Mouse (Mus musculus): ENCODE measurements around the gene Dock10. TPM values are rescaled to one million over a fixed set of nuclear protein-coding genes. Genes with fewer than 3 reads are reported as not detected.
"Not testable (repeated sequence)": the region's sequence is repeated elsewhere in the genome, so short reads cannot be mapped to it uniquely, and the experiment has no call there.

Dock10 gene
- polyA plus RNA-seq, 1 experiment from 2014 or later: 5.5 TPM

- Histone ChIP-seq H3K36me3 (replicated peaks; ENCODE audit: control insufficient read depth, insufficient read depth, low read depth, low read length) (no peaks in the 10 kb centered on the region), H3K4me1 (ENCODE audit: control insufficient read depth, insufficient read depth, low read length) (no peaks in the 10 kb centered on the region; the same call in 1 of the 2 replicates), H3K27ac (replicated peaks; ENCODE audit: low read depth, low read length) (no peak overlapping the region), H3K4me3 (ENCODE audit: low read depth, low read length) (peak overlapping the region; percentile 62), H3K27me3 (ENCODE audit: control insufficient read depth, insufficient read depth, low read length) (no peaks in the 10 kb centered on the region), H3K9me3 (replicated peaks; ENCODE audit: control insufficient read depth, low read length) (no peaks in the 10 kb centered on the region), H3K4me2 (ENCODE audit: low read depth, low read length) (peak overlapping the region; percentile 97), H3K9ac (replicated peaks; ENCODE audit: low read length) (peak overlapping the region; percentile 67)
- DNase-seq (ENCODE audit: low spot score) (no peak), ATAC-seq (replicated peaks; ENCODE audit: insufficient number of reproducible peaks, low FRiP score, low TSS enrichment, low read depth) (no peak)
- 9% methylated on average over 6 of the region's 6 CpGs for WGBS
Observed at GRCm38 (mm10) chr1:80758798-80759184, 464 bp upstream of the Dock10 start.

GRCm38 (mm10) chr1:80757650-80757976, 714 bp downstream of the Dock10 start:
- Histone ChIP-seq H3K36me3 (replicated peaks; ENCODE audit: control insufficient read depth, insufficient read depth, low read depth, low read length) (no peaks in the 10 kb centered on the region), H3K4me1 (ENCODE audit: control insufficient read depth, insufficient read depth, low read length) (no peaks in the 10 kb centered on the region; the same call in 1 of the 2 replicates), H3K27ac (replicated peaks; ENCODE audit: low read depth, low read length) (no peak overlapping the region), H3K27me3 (ENCODE audit: control insufficient read depth, insufficient read depth, low read length) (no peaks in the 10 kb centered on the region), H3K9ac (replicated peaks; ENCODE audit: low read length) (peak overlapping the region; percentile 67; the same call in 1 of the 2 replicates), H3K4me2 (ENCODE audit: low read depth, low read length) (peak overlapping the region; percentile 97), H3K4me3 (ENCODE audit: low read depth, low read length) (peak overlapping the region; percentile 62), H3K9me3 (replicated peaks; ENCODE audit: control insufficient read depth, low read length) (no peaks in the 10 kb centered on the region)
- DNase-seq (ENCODE audit: low spot score) (no peak), ATAC-seq (replicated peaks; ENCODE audit: insufficient number of reproducible peaks, low FRiP score, low TSS enrichment, low read depth) (no peak)
- WGBS: 0% methylated on average over 6 of the region's 6 CpGs

- H3K9me3 ChIP-seq (replicated peaks; ENCODE audit: control insufficient read depth, low read length): no peaks in the 10 kb centered on the region
- no peak overlapping the region for H3K9ac ChIP-seq (replicated peaks; ENCODE audit: low read length)
- WGBS: 6% methylated on average over 14 of the region's 14 CpGs
- H3K4me1 ChIP-seq (ENCODE audit: control insufficient read depth, insufficient read depth, low read length): no peaks in the 10 kb centered on the region; the same call in 1 of the 2 replicates
- H3K27me3 ChIP-seq (ENCODE audit: control insufficient read depth, insufficient read depth, low read length): no peaks in the 10 kb centered on the region
- peak overlapping the region; percentile 62 for H3K4me3 ChIP-seq (ENCODE audit: low read depth, low read length)
- DNase-seq (ENCODE audit: low spot score): peak; percentile 41
- 0 out of 2 replicates have a peak, but pooled peaks have one; percentile 46 for ATAC-seq (replicated peaks; ENCODE audit: insufficient number of reproducible peaks, low FRiP score, low TSS enrichment, low read depth)
- no peak overlapping the region for H3K27ac ChIP-seq (replicated peaks; ENCODE audit: low read depth, low read length)
- peak overlapping the region; percentile 97 for H3K4me2 ChIP-seq (ENCODE audit: low read depth, low read length)
- H3K36me3 ChIP-seq (replicated peaks; ENCODE audit: control insufficient read depth, insufficient read depth, low read depth, low read length): no peaks in the 10 kb centered on the region
Observed at GRCm38 (mm10) chr1:80756824-80757649, 1.3 kb downstream of the Dock10 start.

GRCm38 (mm10) chr1:80756060-80756439, 2.3 kb downstream of the Dock10 start:
- no peaks in the 10 kb centered on the region; the same call in 1 of the 2 replicates for H3K4me1 ChIP-seq (ENCODE audit: control insufficient read depth, insufficient read depth, low read length)
- DNase-seq (ENCODE audit: low spot score) (no peak), ATAC-seq (replicated peaks; ENCODE audit: insufficient number of reproducible peaks, low FRiP score, low TSS enrichment, low read depth) (no peak)
- 46% methylated on average over 2 of the region's 2 CpGs for WGBS
- H3K4me2 ChIP-seq (ENCODE audit: low read depth, low read length): no peak overlapping the region
- H3K9ac ChIP-seq (replicated peaks; ENCODE audit: low read length): no peak overlapping the region
- no peaks in the 10 kb centered on the region for H3K9me3 ChIP-seq (replicated peaks; ENCODE audit: control insufficient read depth, low read length)
- H3K27me3 ChIP-seq (ENCODE audit: control insufficient read depth, insufficient read depth, low read length): no peaks in the 10 kb centered on the region
- H3K36me3 ChIP-seq (replicated peaks; ENCODE audit: control insufficient read depth, insufficient read depth, low read depth, low read length): no peaks in the 10 kb centered on the region
- no peak overlapping the region for H3K27ac ChIP-seq (replicated peaks; ENCODE audit: low read depth, low read length)
- no peak overlapping the region for H3K4me3 ChIP-seq (ENCODE audit: low read depth, low read length)

- DNase-seq (ENCODE audit: low spot score) (no peak), ATAC-seq (replicated peaks; ENCODE audit: insufficient number of reproducible peaks, low FRiP score, low TSS enrichment, low read depth) (no peak)
- 89% methylated on average over 7 of the region's 7 CpGs for WGBS
- no peak overlapping the region for H3K27ac ChIP-seq (replicated peaks; ENCODE audit: low read depth, low read length)
- H3K9ac ChIP-seq (replicated peaks; ENCODE audit: low read length): no peak overlapping the region
- no peaks in the 10 kb centered on the region; the same call in 1 of the 2 replicates for H3K4me1 ChIP-seq (ENCODE audit: control insufficient read depth, insufficient read depth, low read length)
- no peaks in the 10 kb centered on the region for H3K36me3 ChIP-seq (replicated peaks; ENCODE audit: control insufficient read depth, insufficient read depth, low read depth, low read length)
- no peak overlapping the region for H3K4me2 ChIP-seq (ENCODE audit: low read depth, low read length)
- no peak overlapping the region for H3K4me3 ChIP-seq (ENCODE audit: low read depth, low read length)
- no peaks in the 10 kb centered on the region for H3K9me3 ChIP-seq (replicated peaks; ENCODE audit: control insufficient read depth, low read length)
- H3K27me3 ChIP-seq (ENCODE audit: control insufficient read depth, insufficient read depth, low read length): no peaks in the 10 kb centered on the region
Observed at GRCm38 (mm10) chr1:80755296-80756059, 2.8 kb downstream of the Dock10 start.

GRCm38 (mm10) chr1:80749122-80749521, 9.2 kb downstream of the Dock10 start:
- not testable (repeated sequence) for DNase-seq (ENCODE audit: low spot score); H3K27ac ChIP-seq (replicated peaks; ENCODE audit: low read depth, low read length); ATAC-seq (replicated peaks; ENCODE audit: insufficient number of reproducible peaks, low FRiP score, low TSS enrichment, low read depth); H3K27me3 ChIP-seq (ENCODE audit: control insufficient read depth, insufficient read depth, low read length); H3K9me3 ChIP-seq (replicated peaks; ENCODE audit: control insufficient read depth, low read length); H3K4me1 ChIP-seq (ENCODE audit: control insufficient read depth, insufficient read depth, low read length); H3K9ac ChIP-seq (replicated peaks; ENCODE audit: low read length); H3K4me3 ChIP-seq (ENCODE audit: low read depth, low read length); H3K36me3 ChIP-seq (replicated peaks; ENCODE audit: control insufficient read depth, insufficient read depth, low read depth, low read length); H3K4me2 ChIP-seq (ENCODE audit: low read depth, low read length)
- 92% methylated on average over 2 of the region's 2 CpGs for WGBS

GRCm38 (mm10) chr1:80746691-80747463, 11.4 kb downstream of the Dock10 start:
- Histone ChIP-seq H3K27ac (replicated peaks; ENCODE audit: low read depth, low read length) (no peak overlapping the region), H3K4me3 (ENCODE audit: low read depth, low read length) (no peak overlapping the region), H3K27me3 (ENCODE audit: control insufficient read depth, insufficient read depth, low read length) (no peaks in the 10 kb centered on the region), H3K4me1 (ENCODE audit: control insufficient read depth, insufficient read depth, low read length) (no peaks in the 10 kb centered on the region), H3K9ac (replicated peaks; ENCODE audit: low read length) (no peak overlapping the region), H3K9me3 (replicated peaks; ENCODE audit: control insufficient read depth, low read length) (no peaks in the 10 kb centered on the region), H3K4me2 (ENCODE audit: low read depth, low read length) (no peak overlapping the region), H3K36me3 (replicated peaks; ENCODE audit: control insufficient read depth, insufficient read depth, low read depth, low read length) (no peaks in the 10 kb centered on the region)
- WGBS: 60% methylated on average over 2 of the region's 2 CpGs
- no peak for ATAC-seq (replicated peaks; ENCODE audit: insufficient number of reproducible peaks, low FRiP score, low TSS enrichment, low read depth)
- DNase-seq (ENCODE audit: low spot score): no peak
